Mouse (Mus musculus) ES-CJ7 (cell line): ENCODE results near the gene 1700012B07Rik.

Experiments
- DNase-seq: peaks from one replicate; pipeline ENCODE4 v3.0.0; 2011; ENCODE audit warnings: low read depth, low spot score

Gene 1700012B07Rik

GRCm38 (mm10) chr11:109851996-109852395, 24.1 kb upstream of the 1700012B07Rik start:
- no peak for DNase-seq

- no peak for DNase-seq
Observed at GRCm38 (mm10) chr11:109846343-109846742, 18.5 kb upstream of the 1700012B07Rik start.

DNA sequence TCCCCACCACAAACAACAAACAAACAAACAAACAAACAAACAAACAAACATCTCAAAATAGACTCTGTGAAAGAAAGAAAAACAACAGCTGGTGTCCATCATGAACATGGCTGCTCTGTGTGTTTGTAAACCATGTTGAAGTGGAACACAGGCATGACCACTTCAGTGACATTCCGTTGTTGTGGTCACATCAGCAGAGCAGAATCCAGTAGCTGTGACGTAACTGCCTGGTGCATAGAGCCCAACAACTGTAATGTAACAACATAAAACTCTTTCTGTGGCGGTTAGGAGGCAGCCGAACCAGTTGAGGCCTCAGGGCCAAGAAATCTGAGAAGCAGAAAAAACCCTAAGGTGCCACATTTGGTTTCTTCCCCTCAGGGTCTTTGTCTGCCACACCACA, 17.8 kb upstream of the 1700012B07Rik start:
- no peak for DNase-seq

GRCm38 (mm10) chr11:109844466-109844865, 16.6 kb upstream of the 1700012B07Rik start:
- DNase-seq, result no peak

DNA sequence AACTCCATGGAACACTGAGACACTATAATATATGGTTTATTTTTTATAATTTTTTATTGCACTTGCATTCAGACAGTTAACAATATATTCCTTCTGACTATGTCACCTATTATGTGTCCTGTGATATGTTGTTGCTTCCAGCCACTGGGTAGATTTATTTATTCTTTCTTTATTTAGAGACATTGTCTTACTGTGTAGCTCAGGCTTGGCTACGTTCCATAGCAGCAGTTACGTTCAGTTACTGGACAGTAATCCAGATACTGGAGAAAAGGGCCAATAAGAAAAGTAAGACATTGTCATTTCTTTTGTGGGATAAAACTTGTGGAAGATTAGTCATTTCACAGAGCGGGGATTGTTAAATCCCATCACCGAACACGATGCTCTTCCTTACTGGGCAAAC, 2.5 kb upstream of the 1700012B07Rik start:
- no peak for DNase-seq

GRCm38 (mm10) chr11:109822280-109822679, 5.6 kb downstream of the 1700012B07Rik start:
- DNase-seq, result no peak

DNA sequence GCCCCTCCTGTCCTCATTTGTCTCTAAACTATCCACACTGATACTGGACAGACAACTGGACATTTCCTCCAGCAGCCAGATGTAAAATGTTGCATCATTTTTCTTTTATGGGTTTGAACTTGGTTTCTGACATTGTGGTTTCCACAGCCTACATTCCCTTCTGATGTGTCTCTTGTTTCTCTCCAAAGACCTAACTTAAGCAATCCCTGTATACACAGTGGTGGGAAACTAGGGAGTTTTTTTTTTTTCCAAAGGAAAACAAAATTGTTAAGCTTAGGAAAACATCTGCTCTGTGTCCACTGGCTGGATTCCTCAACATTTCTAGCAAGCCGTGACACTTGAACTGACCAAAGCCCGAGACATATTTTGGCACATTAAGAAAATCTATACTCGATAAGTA, 10.4 kb downstream of the 1700012B07Rik start:
- no peak for DNase-seq

- no peak for DNase-seq
Observed at GRCm38 (mm10) chr11:109816911-109817310, 10.9 kb downstream of the 1700012B07Rik start.

GRCm38 (mm10) chr11:109811721-109812120, 16.1 kb downstream of the 1700012B07Rik start:
- no peak for DNase-seq

DNA sequence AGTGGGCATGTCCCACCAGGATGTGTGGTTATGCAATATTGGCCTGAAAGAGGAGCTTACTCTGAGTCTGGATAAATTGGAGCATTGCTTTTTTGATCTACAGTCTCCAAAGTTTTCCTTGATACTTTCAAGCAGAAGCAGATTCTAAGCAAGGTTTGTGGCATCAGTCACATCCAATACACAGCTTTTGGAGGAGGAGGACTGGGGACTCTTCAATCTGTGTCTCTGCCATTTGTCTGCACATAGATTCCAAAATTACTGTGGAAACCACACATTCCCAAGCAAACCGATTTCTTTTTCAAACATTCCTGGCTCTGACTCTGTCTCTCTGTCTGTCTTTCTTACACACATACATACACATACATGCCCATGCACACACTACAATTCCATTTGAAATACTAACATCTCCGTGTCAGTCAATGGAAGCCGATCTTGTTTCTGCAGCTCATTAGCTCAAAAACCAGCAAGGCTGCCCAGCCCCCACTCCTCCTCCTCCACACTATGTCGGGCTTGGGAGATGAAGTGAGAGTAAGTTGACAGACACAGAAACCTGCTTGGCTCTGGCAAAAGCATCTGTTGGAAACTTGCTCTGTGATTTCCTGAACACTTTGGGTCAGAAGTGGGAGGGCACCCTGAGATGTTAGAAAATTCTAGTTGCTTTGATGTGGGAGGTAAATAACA, 18.5 kb downstream of the 1700012B07Rik start:
- no peak for DNase-seq

DNA sequence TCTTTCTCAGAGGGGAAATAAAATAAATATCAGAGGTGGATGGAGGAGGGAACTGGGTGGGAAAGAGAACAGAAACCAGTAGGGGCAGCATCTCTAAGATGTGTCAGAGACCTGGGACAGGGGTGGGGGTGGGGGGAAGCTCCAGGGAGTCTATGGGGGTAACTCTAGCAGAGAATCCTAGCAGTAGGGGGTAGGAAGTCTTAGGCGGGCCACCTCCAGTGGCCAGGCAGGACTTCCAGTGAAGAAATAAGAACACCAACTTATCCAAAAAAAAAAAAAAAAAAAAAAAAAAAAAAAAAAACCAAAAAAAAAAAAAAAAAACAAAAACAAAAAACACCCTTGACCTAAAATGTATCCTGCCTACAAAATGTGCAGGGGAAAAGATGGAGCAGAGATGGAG, 26.3 kb downstream of the 1700012B07Rik start:
- DNase-seq, result no peak

- no peak for DNase-seq
Observed at GRCm38 (mm10) chr11:109797531-109797930, 30.3 kb downstream of the 1700012B07Rik start.

DNA sequence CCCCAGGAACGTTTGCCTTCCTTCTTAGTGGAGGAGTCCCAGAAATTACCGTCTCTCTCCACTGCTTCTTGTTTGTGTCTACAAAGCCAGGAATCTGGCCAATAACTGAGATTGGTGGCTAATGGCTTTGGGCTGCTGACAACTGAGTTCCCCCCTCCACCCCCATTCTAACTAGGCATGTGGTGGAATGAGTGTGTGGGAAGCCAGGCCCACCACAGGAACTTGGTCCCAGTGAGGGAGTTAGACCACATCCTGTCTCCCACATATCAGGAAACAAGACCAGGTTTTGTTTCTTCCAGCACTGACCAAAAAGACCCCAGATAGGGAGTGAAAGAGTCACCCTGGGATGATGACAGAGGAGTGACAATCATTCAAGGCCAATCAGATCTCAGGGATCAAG, 32.3 kb downstream of the 1700012B07Rik start:
- DNase-seq, result no peak

DNA sequence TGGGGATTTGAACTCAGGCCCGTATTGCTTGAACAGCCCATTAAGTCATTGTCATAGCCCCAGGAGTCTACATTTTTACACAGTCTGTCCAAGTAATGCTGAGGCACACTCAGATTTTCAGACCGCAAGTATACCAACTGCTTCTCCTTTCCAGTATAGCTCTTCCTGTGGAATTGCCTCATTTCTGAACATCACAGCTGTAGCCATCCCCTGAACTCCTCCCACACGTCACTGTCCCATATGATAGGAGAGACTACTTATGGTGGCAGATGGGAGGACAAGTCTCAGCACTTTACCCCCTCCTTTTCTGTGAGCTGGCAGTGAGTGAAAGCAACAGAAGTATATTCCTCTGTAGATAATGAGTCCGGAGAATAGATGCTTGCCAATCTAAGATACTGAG, 34.3 kb downstream of the 1700012B07Rik start:
- DNase-seq, result no peak

DNA sequence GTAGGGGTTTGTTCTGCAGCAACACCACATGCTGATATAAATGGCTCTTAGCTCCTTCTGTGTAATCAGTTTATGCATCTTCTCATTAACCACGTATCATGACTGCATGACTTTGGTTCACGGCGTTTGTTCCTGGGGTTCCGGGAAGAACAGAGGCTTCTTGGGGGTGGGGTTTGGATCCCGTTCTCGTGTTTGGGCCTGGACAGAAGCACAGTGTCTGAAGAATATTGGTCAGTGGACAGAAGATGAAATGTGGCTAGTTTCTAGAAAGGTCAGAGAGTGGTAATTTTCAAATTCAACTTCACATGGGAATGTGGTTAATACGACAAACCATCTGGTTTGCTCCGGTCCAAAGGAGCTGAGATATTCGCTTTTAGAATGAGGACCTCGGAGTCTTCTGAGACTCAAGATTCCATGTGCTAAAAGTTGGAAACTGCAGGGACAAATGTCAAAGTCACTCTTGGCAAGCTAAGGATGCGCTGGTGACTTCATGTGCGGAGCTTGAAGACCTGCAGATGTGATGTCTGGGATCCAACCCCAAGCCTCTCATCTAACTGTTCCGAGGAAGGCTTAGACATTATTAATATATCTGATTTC, 35.3 kb downstream of the 1700012B07Rik start:
- no peak for DNase-seq

GRCm38 (mm10) chr11:109791965-109792364, 35.9 kb downstream of the 1700012B07Rik start:
- no peak for DNase-seq

DNA sequence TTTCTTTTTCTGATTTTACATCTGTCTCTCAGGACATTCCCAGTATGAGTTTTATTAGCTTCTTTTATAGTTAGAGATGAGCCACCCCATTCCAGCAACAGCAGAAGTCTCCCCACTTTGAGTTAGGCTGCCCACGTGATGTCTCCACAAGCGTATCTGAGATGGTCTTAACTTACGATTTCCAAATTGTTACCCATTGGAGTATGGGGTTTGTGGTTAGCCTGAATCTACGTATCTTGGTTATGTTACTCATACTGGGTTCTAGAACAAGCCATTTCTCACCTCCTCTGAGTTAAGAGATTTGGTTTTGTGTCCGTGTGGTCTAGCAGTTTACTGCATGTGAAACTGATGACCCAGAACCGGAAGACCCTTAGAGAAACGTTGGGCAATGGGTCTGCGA, 37.6 kb downstream of the 1700012B07Rik start:
- no peak for DNase-seq

GRCm38 (mm10) chr11:109785392-109785791, 42.5 kb downstream of the 1700012B07Rik start:
- DNase-seq, result no peak

DNA sequence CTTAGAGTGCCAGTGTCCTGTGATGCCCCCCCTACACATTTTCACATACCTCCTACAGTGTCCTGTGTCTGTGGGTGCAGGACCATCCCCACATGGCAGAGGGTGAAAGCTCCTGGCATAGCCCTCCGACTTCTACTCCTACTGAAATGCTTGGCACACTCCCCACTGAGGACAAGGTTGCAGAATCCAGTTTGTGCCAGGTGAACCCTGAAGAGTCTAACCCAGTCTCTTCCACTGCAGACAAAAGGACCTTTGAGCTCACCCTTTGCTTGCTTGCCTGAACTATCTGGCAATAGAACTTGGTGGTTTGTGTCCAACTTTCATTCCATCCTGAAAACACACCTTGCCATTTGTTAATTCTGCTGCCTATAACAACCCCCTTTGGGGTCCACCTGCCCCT, 56.5 kb downstream of the 1700012B07Rik start:
- no peak for DNase-seq

GRCm38 (mm10) chr11:109770185-109770584, 57.7 kb downstream of the 1700012B07Rik start:
- no peak for DNase-seq

- no peak for DNase-seq
Observed at GRCm38 (mm10) chr11:109769091-109769490, 58.8 kb downstream of the 1700012B07Rik start.

GRCm38 (mm10) chr11:109760063-109760462, 67.8 kb downstream of the 1700012B07Rik start:
- DNase-seq, result no peak

- no peak for DNase-seq
Observed at GRCm38 (mm10) chr11:109758616-109759215, 69.1 kb downstream of the 1700012B07Rik start.
